Mouse (Mus musculus): ENCODE measurements around the gene Epb41l4b. TPM values are rescaled to one million over a fixed set of nuclear protein-coding genes. Genes with fewer than 3 reads are reported as not detected.

Epb41l4b gene
- polyA plus RNA-seq, 1 experiment from 2014 or later = 0.69 TPM

- Histone ChIP-seq H3K27me3 (no peaks in the 10 kb centered on the region; the same call in 1 of the 2 replicates), H3K4me3 (peak overlapping the region; percentile 68), H3K4me2 (replicated peaks) (peak overlapping the region; percentile 73), H3K4me1 (peaks cover 11% of the 10 kb centered on the region), H3K36me3 (no peaks in the 10 kb centered on the region), H3K27ac (replicated peaks) (peak overlapping the region; percentile 88), H3K9me3 (no peaks in the 10 kb centered on the region), H3K9ac (replicated peaks) (peak overlapping the region; percentile 80)
- peak; percentile 85 for ATAC-seq (replicated peaks)
- 1% methylated on average over 45 of the region's 45 CpGs for WGBS
Measured at GRCm38 (mm10) chr4:56989431-56990214, 153.6 kb downstream of the Epb41l4b start.

- H3K4me2 ChIP-seq (replicated peaks) = no peak overlapping the region
- 83% methylated on average over 7 of the region's 7 CpGs for WGBS
- no peaks in the 10 kb centered on the region for H3K27me3 ChIP-seq
- H3K27ac ChIP-seq (replicated peaks) = no peak overlapping the region
- H3K4me1 ChIP-seq = no peaks in the 10 kb centered on the region
- H3K9ac ChIP-seq (replicated peaks) = no peak overlapping the region
- H3K36me3 ChIP-seq = peaks cover 33% of the 10 kb centered on the region
- no peaks in the 10 kb centered on the region for H3K9me3 ChIP-seq
- H3K4me3 ChIP-seq = no peak overlapping the region
- ATAC-seq (replicated peaks) = no peak
Measured at GRCm38 (mm10) chr4:56965586-56966179, 177.6 kb downstream of the Epb41l4b start.

GRCm38 (mm10) chr4:56963687-56964086 lies 179.6 kb downstream of the Epb41l4b start:
- peaks cover 37% of the 10 kb centered on the region for H3K36me3 ChIP-seq
- no peak overlapping the region for H3K4me2 ChIP-seq (replicated peaks)
- WGBS = 93% methylated on average over 6 of the region's 6 CpGs
- no peak for ATAC-seq (replicated peaks)
- no peaks in the 10 kb centered on the region for H3K9me3 ChIP-seq
- H3K9ac ChIP-seq (replicated peaks) = no peak overlapping the region
- H3K4me3 ChIP-seq = no peak overlapping the region
- H3K27me3 ChIP-seq = no peaks in the 10 kb centered on the region
- no peaks in the 10 kb centered on the region for H3K4me1 ChIP-seq
- no peak overlapping the region for H3K27ac ChIP-seq (replicated peaks)

- ATAC-seq (replicated peaks) = no peak
- no peak overlapping the region for H3K4me2 ChIP-seq (replicated peaks)
- no peak overlapping the region for H3K4me3 ChIP-seq
- H3K27me3 ChIP-seq = no peaks in the 10 kb centered on the region
- H3K9me3 ChIP-seq = no peaks in the 10 kb centered on the region
- no peaks in the 10 kb centered on the region for H3K4me1 ChIP-seq
- no peak overlapping the region for H3K27ac ChIP-seq (replicated peaks)
- 85% methylated on average over 12 of the region's 12 CpGs for WGBS
- peaks cover 21% of the 10 kb centered on the region; the same call in 1 of the 2 replicates for H3K36me3 ChIP-seq
- H3K9ac ChIP-seq (replicated peaks) = no peak overlapping the region
Measured at GRCm38 (mm10) chr4:56961320-56961925, 181.8 kb downstream of the Epb41l4b start.

- Histone ChIP-seq H3K4me3 (no peak overlapping the region), H3K36me3 (peaks cover 16% of the 10 kb centered on the region; the same call in 1 of the 2 replicates), H3K27me3 (no peaks in the 10 kb centered on the region), H3K9ac (replicated peaks) (no peak overlapping the region), H3K27ac (replicated peaks) (no peak overlapping the region), H3K4me1 (no peaks in the 10 kb centered on the region), H3K4me2 (replicated peaks) (no peak overlapping the region), H3K9me3 (no peaks in the 10 kb centered on the region)
- ATAC-seq (replicated peaks) = no peak
- 71% methylated on average over 9 of the region's 9 CpGs for WGBS
Measured at GRCm38 (mm10) chr4:56957518-56957917, 185.7 kb downstream of the Epb41l4b start.

GRCm38 (mm10) chr4:56953235-56953634 lies 190.0 kb downstream of the Epb41l4b start:
- Histone ChIP-seq H3K9me3 (no peaks in the 10 kb centered on the region), H3K4me1 (no peaks in the 10 kb centered on the region), H3K27ac (replicated peaks) (no peak overlapping the region), H3K4me2 (replicated peaks) (no peak overlapping the region), H3K27me3 (no peaks in the 10 kb centered on the region), H3K36me3 (no peaks in the 10 kb centered on the region), H3K4me3 (no peak overlapping the region), H3K9ac (replicated peaks) (no peak overlapping the region)
- ATAC-seq (replicated peaks) = no peak
- 70% methylated on average over 6 of the region's 6 CpGs for WGBS

- no peaks in the 10 kb centered on the region for H3K27me3 ChIP-seq
- WGBS = 88% methylated on average over 3 of the region's 3 CpGs
- H3K4me2 ChIP-seq (replicated peaks) = no peak overlapping the region
- no peak overlapping the region for H3K27ac ChIP-seq (replicated peaks)
- ATAC-seq (replicated peaks) = no peak
- no peaks in the 10 kb centered on the region for H3K36me3 ChIP-seq
- H3K9me3 ChIP-seq = no peaks in the 10 kb centered on the region
- H3K4me3 ChIP-seq = no peak overlapping the region
- H3K4me1 ChIP-seq = peaks cover 2% of the 10 kb centered on the region; the same call in 1 of the 2 replicates
- H3K9ac ChIP-seq (replicated peaks) = no peak overlapping the region
Measured at GRCm38 (mm10) chr4:56951701-56952100, 191.5 kb downstream of the Epb41l4b start.

GRCm38 (mm10) chr4:56949494-56949893 lies 193.7 kb downstream of the Epb41l4b start:
- H3K9ac ChIP-seq (replicated peaks) = no peak overlapping the region
- H3K4me3 ChIP-seq = no peak overlapping the region
- H3K27ac ChIP-seq (replicated peaks) = no peak overlapping the region
- H3K36me3 ChIP-seq = no peaks in the 10 kb centered on the region
- no peaks in the 10 kb centered on the region for H3K9me3 ChIP-seq
- no peaks in the 10 kb centered on the region for H3K27me3 ChIP-seq
- no peak overlapping the region for H3K4me2 ChIP-seq (replicated peaks)
- H3K4me1 ChIP-seq = peaks cover 22% of the 10 kb centered on the region
- 65% methylated on average over 6 of the region's 6 CpGs for WGBS
- no peak for ATAC-seq (replicated peaks)

GRCm38 (mm10) chr4:56946641-56947640 lies 196.3 kb downstream of the Epb41l4b start, which contains the start of gene Tmem245:
TSS of gene Tmem245 (minus strand) at chr4:56947437.
- H3K4me3 ChIP-seq = peak within 1 kb of the TSS; percentile 99
- peak; percentile 98 for ATAC-seq (replicated peaks)
- H3K27me3 ChIP-seq = no peaks in the 10 kb centered on the region
- H3K9ac ChIP-seq (replicated peaks) = peak within 1 kb of the TSS; percentile 92
- no peaks in the 10 kb centered on the region for H3K36me3 ChIP-seq
- peak within 1 kb of the TSS; percentile 99 for H3K4me2 ChIP-seq (replicated peaks)
- WGBS = under 1% methylated on average over 107 of the region's 107 CpGs
- peaks cover 23% of the 10 kb centered on the region for H3K4me1 ChIP-seq
- H3K9me3 ChIP-seq = no peaks in the 10 kb centered on the region
- H3K27ac ChIP-seq (replicated peaks) = peak within 1 kb of the TSS; percentile 90

- peak overlapping the region; percentile 90; the same call in 1 of the 2 replicates for H3K27ac ChIP-seq (replicated peaks)
- no peak for ATAC-seq (replicated peaks)
- H3K4me3 ChIP-seq = peak overlapping the region; percentile 99
- H3K9ac ChIP-seq (replicated peaks) = peak overlapping the region; percentile 92
- peak overlapping the region; percentile 99 for H3K4me2 ChIP-seq (replicated peaks)
- H3K27me3 ChIP-seq = no peaks in the 10 kb centered on the region
- H3K9me3 ChIP-seq = no peaks in the 10 kb centered on the region
- peaks cover 26% of the 10 kb centered on the region for H3K4me1 ChIP-seq
- under 1% methylated on average over 14 of the region's 14 CpGs for WGBS
- no peaks in the 10 kb centered on the region for H3K36me3 ChIP-seq
Measured at GRCm38 (mm10) chr4:56946180-56946579, 197.1 kb downstream of the Epb41l4b start.

GRCm38 (mm10) chr4:56944286-56944685 lies 199.0 kb downstream of the Epb41l4b start:
- Histone ChIP-seq H3K4me1 (peaks cover 26% of the 10 kb centered on the region), H3K36me3 (no peaks in the 10 kb centered on the region), H3K9me3 (no peaks in the 10 kb centered on the region), H3K4me2 (replicated peaks) (no peak overlapping the region), H3K27me3 (no peaks in the 10 kb centered on the region), H3K4me3 (no peak overlapping the region), H3K9ac (replicated peaks) (no peak overlapping the region), H3K27ac (replicated peaks) (no peak overlapping the region)
- 64% methylated on average over 4 of the region's 4 CpGs for WGBS
- no peak for ATAC-seq (replicated peaks)

Measured in forebrain, embryonic 15.5 days (tissue).